Mouse (Mus musculus) testis, adult 2 months (tissue): ENCODE measurements around the gene Setd2.

ENCODE experiments used
- CTCF ChIP-seq: fragments of 200-500 bp; IDR thresholded peaks from 2 replicates; pipeline ENCODE4 v1.5.1; 2012; ENCODE audit warnings: low read depth, mild to moderate bottlenecking, inconsistent platforms, low read length, moderate library complexity; ENCODE audit not compliant: control insufficient read depth, insufficient read depth, insufficient replicate concordance
- POLR2A ChIP-seq: fragments of 200-500 bp; IDR thresholded peaks from 2 replicates; pipeline ENCODE4 v1.6.1; 2012; ENCODE audit warnings: low read depth, mild to moderate bottlenecking, inconsistent platforms, low read length, moderate library complexity; ENCODE audit not compliant: control insufficient read depth

DNA sequence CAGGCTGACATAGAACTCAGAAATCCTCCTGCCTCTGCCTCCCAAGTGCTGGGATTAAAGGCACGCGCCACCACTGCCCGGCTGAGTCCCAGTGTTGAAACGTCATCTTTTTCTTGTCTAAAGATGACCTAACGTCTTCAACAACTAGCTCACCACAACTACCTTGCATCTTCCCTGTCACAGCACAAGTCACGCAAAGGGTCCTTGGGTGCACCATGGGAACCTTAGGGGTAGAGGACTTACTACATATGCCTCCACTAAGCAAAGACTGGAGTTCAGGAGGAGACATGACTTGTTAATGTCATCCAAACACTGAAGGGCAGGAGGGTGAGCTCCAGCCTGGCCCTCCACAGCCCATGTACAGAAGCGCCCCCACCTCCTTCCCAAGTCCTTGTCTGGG lies 88.3 kb downstream of the Setd2 start:
- TF ChIP-seq CTCF (no peak), POLR2A (no peak)
